Mouse (Mus musculus) limb, embryonic 12.5 days (tissue): ENCODE data around the gene Adck1. TPM values are rescaled to one million over a fixed set of nuclear protein-coding genes. Genes with fewer than 3 reads are reported as not detected.

Experiments
- ATAC-seq: fragments of 200-750 bp; cut with Nextera tagmentation; 2 replicates; pipeline ENCODE4 v1.8.0; 2017; ENCODE audit warnings: low read depth, moderate TSS enrichment; ENCODE audit not compliant: insufficient number of reproducible peaks, insufficient read depth, low FRiP score, low TSS enrichment
- H3K27ac ChIP-seq: fragments of 300-500 bp; sonication (generic); 2 replicates; pipeline ENCODE4 v1.5.1; 2016; ENCODE audit warnings: mild to moderate bottlenecking, moderate library complexity
- H3K27me3 ChIP-seq: fragments of 300-500 bp; sonication (generic); 2 replicates; pipeline ENCODE4 v1.6.1; 2016; ENCODE audit warnings: mild to moderate bottlenecking, moderate library complexity
- H3K36me3 ChIP-seq: fragments of 300-500 bp; sonication (generic); 2 replicates; pipeline ENCODE4 v1.6.1; 2016; ENCODE audit warnings: mild to moderate bottlenecking, moderate library complexity
- H3K4me1 ChIP-seq: fragments of 300-500 bp; sonication (generic); replicated peaks from 2 replicates; pipeline ENCODE4 v1.6.1; 2016
- H3K4me2 ChIP-seq: fragments of 300-500 bp; sonication (generic); 2 replicates; pipeline ENCODE4 v1.6.1; 2016; ENCODE audit warnings: mild to moderate bottlenecking, moderate library complexity
- H3K4me3 ChIP-seq: fragments of 300-500 bp; sonication (generic); replicated peaks from 2 replicates; pipeline ENCODE4 v1.5.1; 2016; ENCODE audit warnings: mild to moderate bottlenecking
- H3K9ac ChIP-seq: fragments of 300-500 bp; sonication (generic); replicated peaks from 2 replicates; pipeline ENCODE4 v1.6.1; 2016; ENCODE audit warnings: mild to moderate bottlenecking, moderate library complexity
- H3K9me3 ChIP-seq: fragments of 300-500 bp; sonication (generic); 2 replicates; pipeline ENCODE4 v1.6.1; 2016; ENCODE audit warnings: mild to moderate bottlenecking, moderate library complexity
- WGBS: fragments of 180-500 bp; shearing (Covaris S2); methylation state at CpG from one replicate; pipeline ENCODE4 v1.1.7; 2016; 5-methylcytosine and 5-hydroxymethylcytosine counted together
- polyA plus RNA-seq: library from polyadenylated mRNA; unstranded; fragments of >200 nt; fragmentation: Nextera tagmentation; extraction: Ambion mirVana; gene quantifications from 2 replicates; pipeline ENCODE4 v1.2.1, GENCODE M21; 2016

Gene Adck1
- polyA plus RNA-seq, 1 experiment from 2014 or later, result 19.5 TPM

- no peak overlapping the region for H3K27ac ChIP-seq
- no peak overlapping the region for H3K4me3 ChIP-seq
- no peaks in the 10 kb centered on the region for H3K9me3 ChIP-seq
- ATAC-seq, result no peak
- H3K27me3 ChIP-seq, result no peaks in the 10 kb centered on the region
- no peak overlapping the region for H3K4me2 ChIP-seq
- no peaks in the 10 kb centered on the region for H3K4me1 ChIP-seq
- WGBS, result 97% methylated on average over 3 of the region's 3 CpGs
- H3K9ac ChIP-seq, result no peak overlapping the region
- H3K36me3 ChIP-seq, result no peaks in the 10 kb centered on the region
Measured at GRCm38 (mm10) chr12:88475833-88476232, 115.5 kb downstream of the Adck1 start.

GRCm38 (mm10) chr12:88476702-88477101, 116.3 kb downstream of the Adck1 start:
- H3K9me3 ChIP-seq, result no peaks in the 10 kb centered on the region
- ATAC-seq, result no peak
- H3K27ac ChIP-seq, result no peak overlapping the region
- H3K27me3 ChIP-seq, result no peaks in the 10 kb centered on the region
- WGBS, result 85% methylated on average over 6 of the region's 6 CpGs
- H3K4me2 ChIP-seq, result no peak overlapping the region
- no peaks in the 10 kb centered on the region for H3K4me1 ChIP-seq
- no peak overlapping the region for H3K4me3 ChIP-seq
- H3K36me3 ChIP-seq, result no peaks in the 10 kb centered on the region
- H3K9ac ChIP-seq, result no peak overlapping the region

- H3K4me2 ChIP-seq, result no peak overlapping the region
- WGBS, result 90% methylated on average over 3 of the region's 3 CpGs
- H3K27ac ChIP-seq, result no peak overlapping the region
- no peaks in the 10 kb centered on the region for H3K4me1 ChIP-seq
- H3K27me3 ChIP-seq, result no peaks in the 10 kb centered on the region
- no peaks in the 10 kb centered on the region for H3K36me3 ChIP-seq
- no peak for ATAC-seq
- H3K9ac ChIP-seq, result no peak overlapping the region
- H3K9me3 ChIP-seq, result no peaks in the 10 kb centered on the region
- no peak overlapping the region for H3K4me3 ChIP-seq
Measured at GRCm38 (mm10) chr12:88481657-88482056, 121.3 kb downstream of the Adck1 start.

GRCm38 (mm10) chr12:88490881-88491280, 130.5 kb downstream of the Adck1 start:
- Histone ChIP-seq H3K4me2 (no peak overlapping the region), H3K4me3 (no peak overlapping the region)
- WGBS, result 78% methylated on average over 2 of the region's 2 CpGs

More at GRCm38 (mm10) chr12:88490881-88491280, 130.5 kb downstream of the Adck1 start:
- Histone ChIP-seq H3K4me1 (no peaks in the 10 kb centered on the region), H3K27ac (no peak overlapping the region), H3K27me3 (no peaks in the 10 kb centered on the region), H3K9me3 (no peaks in the 10 kb centered on the region), H3K9ac (no peak overlapping the region), H3K36me3 (no peaks in the 10 kb centered on the region)
- ATAC-seq, result no peak

Other genes with a start within 250 kb of the Adck1 start
- not detected in 2 replicates for gene Gm10436, start 178.4 kb upstream of the Adck1 start, polyA plus RNA-seq
- gene Gm8332, start 110.5 kb upstream of the Adck1 start, polyA plus RNA-seq, result not detected in 2 replicates
- gene Gm5662, start 86.1 kb upstream of the Adck1 start, polyA plus RNA-seq, result not detected in 2 replicates
- not detected in 2 replicates for gene Gm5039, start 36.5 kb upstream of the Adck1 start, polyA plus RNA-seq